Mouse (Mus musculus) 3T3-L1 (cell line): ENCODE data around the gene Mettl17.
"Not testable (repeated sequence)": the region's sequence is repeated elsewhere in the genome, so short reads cannot be mapped to it uniquely, and the experiment has no call there.

Source experiments
- DNase-seq: peaks from one replicate; pipeline ENCODE4 v3.0.0-alpha.2; 2015; ENCODE audit warnings: low read depth, low spot score

Gene Mettl17

GRCm38 (mm10) chr14:51884598-51885331 lies at the start of gene Mettl17:
TSS of gene Mettl17 (plus strand) at chr14:51884842.
- peak; percentile 99 for DNase-seq

- DNase-seq = peak; percentile 15
Observed at GRCm38 (mm10) chr14:51838480-51838879, 46.2 kb upstream of the Mettl17 start.

GRCm38 (mm10) chr14:51842250-51842649 lies 42.4 kb upstream of the Mettl17 start:
- DNase-seq = no peak

GRCm38 (mm10) chr14:51842781-51843180 lies 41.9 kb upstream of the Mettl17 start:
- DNase-seq = no peak

GRCm38 (mm10) chr14:51843882-51844281 lies 40.8 kb upstream of the Mettl17 start:
- DNase-seq = no peak

GRCm38 (mm10) chr14:51846566-51846965 lies 38.1 kb upstream of the Mettl17 start:
- DNase-seq = no peak

GRCm38 (mm10) chr14:51851006-51851405 lies 33.6 kb upstream of the Mettl17 start:
- DNase-seq = not testable (repeated sequence)

GRCm38 (mm10) chr14:51853399-51853798 lies 31.2 kb upstream of the Mettl17 start, which contains the start of gene Ear6:
TSS of gene Ear6 (plus strand) at chr14:51853699.
- DNase-seq = no peak

- not testable (repeated sequence) for DNase-seq
Observed at GRCm38 (mm10) chr14:51855280-51855679, 29.4 kb upstream of the Mettl17 start.

- peak; percentile 69 for DNase-seq
Observed at GRCm38 (mm10) chr14:51863603-51864002, 21.0 kb upstream of the Mettl17 start.

GRCm38 (mm10) chr14:51870756-51871155 lies 13.9 kb upstream of the Mettl17 start:
- peak; percentile 18 for DNase-seq

GRCm38 (mm10) chr14:51871741-51872140 lies 12.9 kb upstream of the Mettl17 start:
- peak; percentile 1 for DNase-seq

- no peak for DNase-seq
Observed at GRCm38 (mm10) chr14:51877517-51877916, 7.1 kb upstream of the Mettl17 start.

GRCm38 (mm10) chr14:51883527-51884030 lies 1.1 kb upstream of the Mettl17 start:
- DNase-seq = peak; percentile 96

- peak; percentile 62 for DNase-seq
Observed at GRCm38 (mm10) chr14:51884031-51884544, 554 bp upstream of the Mettl17 start.

- no peak for DNase-seq
Observed at GRCm38 (mm10) chr14:51886051-51886450, 1.4 kb downstream of the Mettl17 start.

- no peak for DNase-seq
Observed at GRCm38 (mm10) chr14:51889833-51890232, 5.2 kb downstream of the Mettl17 start.

- DNase-seq = no peak
Observed at GRCm38 (mm10) chr14:51892191-51892939, 7.7 kb downstream of the Mettl17 start, which contains the start of gene Slc39a2. TSS of gene Slc39a2 (plus strand) at chr14:51892889.

- no peak for DNase-seq
Observed at GRCm38 (mm10) chr14:51893094-51893794, 8.6 kb downstream of the Mettl17 start.

GRCm38 (mm10) chr14:51893809-51894208 lies 9.2 kb downstream of the Mettl17 start:
- no peak for DNase-seq

GRCm38 (mm10) chr14:51895071-51895470 lies 10.4 kb downstream of the Mettl17 start:
- DNase-seq = no peak

GRCm38 (mm10) chr14:51896019-51896418 lies 11.4 kb downstream of the Mettl17 start:
- no peak for DNase-seq
